Mouse (Mus musculus): ENCODE results near the gene Pqlc3. TPM values are rescaled to one million over a fixed set of nuclear protein-coding genes. Genes with fewer than 3 reads are reported as not detected.

The Pqlc3 gene
- 10.5 and 10.7 TPM in 2 replicates for polyA plus RNA-seq (2015; fragmentation: Nextera tagmentation; extraction: Ambion mirVana)

GRCm38 (mm10) chr12:16999739-17000497 is at the start of gene Pqlc3:
Gene Pqlc3, minus strand, starts transcription at chr12:17000408.
- Histone ChIP-seq H3K9ac (peak within 1 kb of the TSS; percentile 34), H3K27me3 (replicated peaks) (0 out of 2 replicates have a peak, but pooled peaks cover 5% of the 10 kb centered on the region), H3K27ac (peak within 1 kb of the TSS; percentile 68), H3K36me3 (no peaks in the 10 kb centered on the region), H3K4me2 (peak within 1 kb of the TSS; percentile 96), H3K9me3 (no peaks in the 10 kb centered on the region), H3K4me3 (replicated peaks) (peak within 1 kb of the TSS; percentile 62), H3K4me1 (peaks cover 14% of the 10 kb centered on the region)
- ATAC-seq (ENCODE audit: insufficient read depth, low FRiP score, low read depth), result peak; percentile 97
- 1% methylated on average over 56 of the region's 57 CpGs for WGBS

- Histone ChIP-seq H3K36me3 (no peaks in the 10 kb centered on the region), H3K9me3 (no peaks in the 10 kb centered on the region), H3K27ac (no peak overlapping the region), H3K9ac (no peak overlapping the region), H3K4me2 (no peak overlapping the region), H3K4me1 (no peaks in the 10 kb centered on the region), H3K27me3 (replicated peaks) (no peaks in the 10 kb centered on the region), H3K4me3 (replicated peaks) (no peak overlapping the region)
- ATAC-seq (ENCODE audit: insufficient read depth, low FRiP score, low read depth), result no peak
- WGBS, result 91% methylated on average over 1 of the region's 1 CpGs
Measured at GRCm38 (mm10) chr12:17049796-17050195, 49.6 kb upstream of the Pqlc3 start.

DNA sequence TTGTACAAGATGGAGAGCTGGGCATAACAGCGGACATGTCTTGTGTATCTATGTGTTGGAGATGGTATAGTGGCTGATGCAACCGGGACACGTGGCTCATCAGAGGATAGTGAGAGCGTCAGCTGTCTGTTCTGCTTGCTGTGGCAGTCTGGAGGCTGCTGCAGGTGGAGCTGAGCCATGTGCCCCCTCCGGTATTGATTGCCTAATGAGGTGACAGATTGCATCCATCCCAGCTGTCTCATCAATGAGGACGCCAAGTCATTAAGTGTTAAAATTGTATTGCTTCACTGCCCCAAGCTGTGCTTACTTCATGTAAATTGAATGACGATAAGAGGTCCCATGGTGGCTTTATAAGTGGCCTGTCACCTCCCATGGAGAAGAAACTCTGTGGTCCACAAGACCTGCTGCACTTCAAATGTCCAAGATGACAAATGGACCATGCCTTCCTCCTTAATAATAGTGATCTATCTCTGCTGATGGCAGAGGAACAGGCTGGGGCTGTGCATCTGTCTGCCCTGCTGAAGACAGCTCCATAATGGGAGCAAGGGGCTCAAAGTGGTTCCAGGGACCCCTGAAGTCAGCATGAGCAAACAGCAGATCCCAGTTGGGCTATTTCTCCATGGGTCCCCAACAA is 48.9 kb upstream of the Pqlc3 start:
- Histone ChIP-seq H3K4me3 (replicated peaks) (no peak overlapping the region), H3K27ac (no peak overlapping the region), H3K9ac (no peak overlapping the region), H3K36me3 (no peaks in the 10 kb centered on the region), H3K4me2 (no peak overlapping the region), H3K9me3 (no peaks in the 10 kb centered on the region), H3K4me1 (no peaks in the 10 kb centered on the region), H3K27me3 (replicated peaks) (no peaks in the 10 kb centered on the region)
- no peak for ATAC-seq (ENCODE audit: insufficient read depth, low FRiP score, low read depth)
- WGBS, result 68% methylated on average over 7 of the region's 7 CpGs

DNA sequence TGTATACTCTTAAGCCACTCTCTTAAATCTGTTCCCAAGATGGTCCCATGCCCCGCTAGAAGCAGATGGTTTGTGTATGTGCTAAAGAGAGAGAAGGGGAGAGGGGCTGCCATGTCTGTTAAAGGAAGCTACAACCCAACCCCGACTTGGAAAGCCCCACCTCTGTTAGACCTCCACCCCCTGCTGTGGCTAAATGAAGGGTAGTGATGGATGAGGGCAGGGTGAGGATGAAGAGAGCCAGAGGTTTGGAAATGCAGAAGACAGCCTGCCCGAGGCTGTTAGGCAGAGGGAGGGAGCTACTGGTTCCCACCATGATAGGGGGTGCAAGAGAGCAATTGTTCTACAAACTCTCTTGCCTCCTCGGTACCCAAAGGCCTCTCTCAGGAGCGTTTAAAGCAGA is 43.1 kb upstream of the Pqlc3 start:
- Histone ChIP-seq H3K9me3 (no peaks in the 10 kb centered on the region), H3K27ac (no peak overlapping the region), H3K4me3 (replicated peaks) (no peak overlapping the region), H3K4me2 (no peak overlapping the region), H3K9ac (no peak overlapping the region), H3K4me1 (no peaks in the 10 kb centered on the region), H3K36me3 (no peaks in the 10 kb centered on the region), H3K27me3 (replicated peaks) (no peaks in the 10 kb centered on the region)
- no peak for ATAC-seq (ENCODE audit: insufficient read depth, low FRiP score, low read depth)
- WGBS, result 43% methylated on average over 5 of the region's 5 CpGs

DNA sequence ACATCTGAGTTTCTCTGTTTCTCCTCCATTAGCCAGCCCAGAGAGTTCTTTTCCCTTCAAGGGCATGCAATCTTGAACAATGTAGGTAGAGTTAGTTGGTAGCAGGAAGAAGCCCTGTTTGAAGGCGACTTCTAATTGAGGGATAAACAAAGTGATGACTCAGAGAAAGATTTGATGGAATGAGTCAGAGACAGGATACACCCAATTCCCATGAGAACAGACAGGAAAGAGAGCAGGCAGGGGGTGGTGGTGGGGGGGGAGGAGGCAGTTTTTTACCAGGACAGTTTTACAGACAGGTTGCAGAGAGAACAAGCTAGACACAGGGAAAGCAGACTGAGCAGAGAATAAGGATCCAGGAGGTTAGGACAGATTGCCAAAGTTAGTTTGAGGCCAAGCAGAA is 40.4 kb upstream of the Pqlc3 start:
- Histone ChIP-seq H3K4me2 (no peak overlapping the region), H3K9me3 (no peaks in the 10 kb centered on the region), H3K27me3 (replicated peaks) (no peaks in the 10 kb centered on the region), H3K9ac (no peak overlapping the region), H3K27ac (no peak overlapping the region), H3K4me1 (no peaks in the 10 kb centered on the region), H3K4me3 (replicated peaks) (no peak overlapping the region), H3K36me3 (no peaks in the 10 kb centered on the region)
- 42% methylated on average over 1 of the region's 1 CpGs for WGBS
- no peak for ATAC-seq (ENCODE audit: insufficient read depth, low FRiP score, low read depth)

DNA sequence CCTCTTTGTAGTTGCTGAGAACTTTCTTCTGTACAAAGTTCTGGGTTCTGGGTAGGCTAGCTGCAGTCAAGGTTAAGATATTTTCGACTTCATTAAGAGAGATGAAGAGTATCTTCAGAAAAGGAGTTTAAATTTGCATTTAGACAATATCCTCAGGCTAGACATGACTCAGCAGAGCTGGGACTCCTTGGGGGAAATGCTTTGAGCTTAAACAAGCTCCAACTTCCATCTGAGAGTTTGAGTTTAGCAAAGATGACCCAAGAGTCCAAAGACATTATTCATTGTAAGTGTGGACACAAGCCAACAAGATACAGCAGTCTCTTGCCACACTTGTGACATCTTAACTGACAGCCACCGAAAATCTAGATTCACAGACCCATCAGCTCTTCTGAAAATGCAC is 39.2 kb upstream of the Pqlc3 start:
- Histone ChIP-seq H3K27ac (no peak overlapping the region), H3K27me3 (replicated peaks) (no peaks in the 10 kb centered on the region), H3K9ac (no peak overlapping the region), H3K4me2 (no peak overlapping the region), H3K4me3 (replicated peaks) (no peak overlapping the region), H3K4me1 (no peaks in the 10 kb centered on the region), H3K36me3 (no peaks in the 10 kb centered on the region), H3K9me3 (no peaks in the 10 kb centered on the region)
- ATAC-seq (ENCODE audit: insufficient read depth, low FRiP score, low read depth), result no peak
- WGBS, result 60% methylated on average over 2 of the region's 2 CpGs

DNA sequence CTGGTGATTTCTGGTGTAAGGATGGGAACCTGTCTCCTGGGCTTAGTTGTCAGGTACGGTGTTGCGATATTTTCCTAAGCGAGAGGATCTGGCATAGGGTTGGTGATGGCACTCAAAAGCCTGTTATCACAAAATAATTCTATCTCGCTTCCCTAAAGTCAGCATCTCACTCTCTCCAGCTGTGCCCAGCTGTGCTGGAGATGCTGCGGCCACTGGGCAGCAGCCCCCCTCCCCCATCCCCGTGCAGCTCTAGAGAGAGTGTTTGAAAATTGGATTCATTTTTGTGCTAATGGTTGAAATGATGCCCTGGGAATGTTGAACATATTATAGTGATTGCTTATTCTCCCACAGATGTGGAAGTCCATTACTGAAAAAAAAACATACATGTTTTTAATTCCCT is 38.0 kb upstream of the Pqlc3 start:
- Histone ChIP-seq H3K4me3 (replicated peaks) (no peak overlapping the region), H3K9me3 (no peaks in the 10 kb centered on the region), H3K9ac (no peak overlapping the region), H3K4me1 (no peaks in the 10 kb centered on the region), H3K4me2 (no peak overlapping the region), H3K36me3 (no peaks in the 10 kb centered on the region), H3K27ac (no peak overlapping the region), H3K27me3 (replicated peaks) (no peaks in the 10 kb centered on the region)
- WGBS, result 61% methylated on average over 6 of the region's 6 CpGs
- no peak for ATAC-seq (ENCODE audit: insufficient read depth, low FRiP score, low read depth)

GRCm38 (mm10) chr12:17037053-17037610 is 36.9 kb upstream of the Pqlc3 start:
- no peak overlapping the region for H3K4me3 ChIP-seq (replicated peaks)
- no peaks in the 10 kb centered on the region for H3K36me3 ChIP-seq
- no peaks in the 10 kb centered on the region for H3K9me3 ChIP-seq
- no peak for ATAC-seq (ENCODE audit: insufficient read depth, low FRiP score, low read depth)
- H3K4me1 ChIP-seq, result no peaks in the 10 kb centered on the region
- 64% methylated on average over 14 of the region's 14 CpGs for WGBS
- peak overlapping the region; percentile 8; the same call in 1 of the 2 replicates for H3K4me2 ChIP-seq
- H3K9ac ChIP-seq, result no peak overlapping the region
- no peaks in the 10 kb centered on the region for H3K27me3 ChIP-seq (replicated peaks)
- no peak overlapping the region for H3K27ac ChIP-seq

- Histone ChIP-seq H3K27me3 (replicated peaks) (no peaks in the 10 kb centered on the region), H3K36me3 (no peaks in the 10 kb centered on the region), H3K4me2 (no peak overlapping the region), H3K4me1 (no peaks in the 10 kb centered on the region), H3K27ac (no peak overlapping the region), H3K4me3 (replicated peaks) (no peak overlapping the region), H3K9ac (no peak overlapping the region), H3K9me3 (no peaks in the 10 kb centered on the region)
- no peak for ATAC-seq (ENCODE audit: insufficient read depth, low FRiP score, low read depth)
- 63% methylated on average over 9 of the region's 9 CpGs for WGBS
Measured at GRCm38 (mm10) chr12:17036532-17036931, 36.3 kb upstream of the Pqlc3 start.

- Histone ChIP-seq H3K4me2 (no peak overlapping the region), H3K27ac (no peak overlapping the region), H3K9me3 (no peaks in the 10 kb centered on the region), H3K27me3 (replicated peaks) (no peaks in the 10 kb centered on the region), H3K4me3 (replicated peaks) (no peak overlapping the region), H3K9ac (no peak overlapping the region), H3K36me3 (no peaks in the 10 kb centered on the region), H3K4me1 (no peaks in the 10 kb centered on the region)
- ATAC-seq (ENCODE audit: insufficient read depth, low FRiP score, low read depth), result no peak
- 65% methylated on average over 2 of the region's 2 CpGs for WGBS
Measured at GRCm38 (mm10) chr12:17035128-17035527, 34.9 kb upstream of the Pqlc3 start.

DNA sequence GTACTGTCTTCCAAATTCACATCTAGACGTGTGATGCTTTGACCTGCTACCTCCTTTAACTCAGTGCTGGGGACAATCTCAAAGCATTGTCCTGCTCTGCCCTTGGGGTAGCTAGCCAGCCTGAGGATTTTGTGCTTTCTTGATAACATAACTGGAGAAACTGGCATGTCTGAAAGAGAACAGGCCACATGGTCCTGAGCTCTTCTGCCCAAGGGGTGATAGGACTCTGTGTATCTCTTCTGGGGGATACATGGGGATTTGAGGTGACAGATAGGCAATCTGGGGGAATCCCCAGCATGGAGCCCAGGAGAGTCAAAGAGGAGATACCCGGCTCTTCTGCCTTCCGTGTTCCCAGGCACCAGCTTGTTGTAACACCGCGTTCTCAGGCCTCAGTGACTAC is 34.5 kb upstream of the Pqlc3 start:
- ATAC-seq (ENCODE audit: insufficient read depth, low FRiP score, low read depth), result no peak
- Histone ChIP-seq H3K9me3 (no peaks in the 10 kb centered on the region), H3K4me1 (no peaks in the 10 kb centered on the region), H3K4me2 (no peak overlapping the region), H3K4me3 (replicated peaks) (no peak overlapping the region), H3K27ac (no peak overlapping the region), H3K27me3 (replicated peaks) (no peaks in the 10 kb centered on the region), H3K36me3 (no peaks in the 10 kb centered on the region), H3K9ac (no peak overlapping the region)
- WGBS, result 82% methylated on average over 5 of the region's 5 CpGs

DNA sequence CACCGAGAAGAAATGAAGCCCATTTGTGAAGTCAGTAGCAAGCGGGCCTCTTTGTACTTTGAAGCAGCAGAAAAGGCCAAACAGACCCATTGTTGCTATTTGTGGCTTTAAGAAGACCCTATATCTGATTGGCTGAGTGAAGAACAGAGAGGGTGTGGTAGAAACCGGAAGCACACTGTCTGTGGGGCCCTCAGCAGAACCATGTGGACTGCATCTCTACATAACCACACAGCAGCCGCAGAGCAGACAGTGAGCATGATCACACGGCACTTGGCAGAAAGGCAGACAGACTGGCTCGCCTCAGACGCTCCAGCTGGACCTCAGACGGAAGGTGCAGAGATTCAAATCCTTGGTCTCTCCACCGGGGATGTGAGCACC is 33.2 kb upstream of the Pqlc3 start:
- H3K27ac ChIP-seq, result no peak overlapping the region
- H3K27me3 ChIP-seq (replicated peaks), result no peaks in the 10 kb centered on the region
- no peaks in the 10 kb centered on the region for H3K4me1 ChIP-seq
- no peaks in the 10 kb centered on the region for H3K9me3 ChIP-seq
- WGBS, result 64% methylated on average over 9 of the region's 9 CpGs
- no peak for ATAC-seq (ENCODE audit: insufficient read depth, low FRiP score, low read depth)
- no peak overlapping the region for H3K4me2 ChIP-seq
- no peak overlapping the region for H3K9ac ChIP-seq
- no peak overlapping the region for H3K4me3 ChIP-seq (replicated peaks)
- no peaks in the 10 kb centered on the region for H3K36me3 ChIP-seq
